Mouse (Mus musculus) gastrocnemius, adult 8-10 months (tissue): ENCODE data around the gene Art5. TPM values are rescaled to one million over a fixed set of nuclear protein-coding genes. Genes with fewer than 3 reads are reported as not detected.

Experiments
- DNase-seq, 2 experiments: peaks; one replicate each; pipeline ENCODE4 v3.0.0; 2022; ENCODE audit warnings: low spot score in 2 of 2
- total RNA-seq, 4 experiments: library from RNA; stranded (reverse); gene quantifications; 2 replicates each; pipeline ENCODE4 v1.2.4; 2022

Gene Art5
- 10 to 100 TPM; 20.6 to 32.3 (median 29.4) TPM for total RNA-seq

DNA sequence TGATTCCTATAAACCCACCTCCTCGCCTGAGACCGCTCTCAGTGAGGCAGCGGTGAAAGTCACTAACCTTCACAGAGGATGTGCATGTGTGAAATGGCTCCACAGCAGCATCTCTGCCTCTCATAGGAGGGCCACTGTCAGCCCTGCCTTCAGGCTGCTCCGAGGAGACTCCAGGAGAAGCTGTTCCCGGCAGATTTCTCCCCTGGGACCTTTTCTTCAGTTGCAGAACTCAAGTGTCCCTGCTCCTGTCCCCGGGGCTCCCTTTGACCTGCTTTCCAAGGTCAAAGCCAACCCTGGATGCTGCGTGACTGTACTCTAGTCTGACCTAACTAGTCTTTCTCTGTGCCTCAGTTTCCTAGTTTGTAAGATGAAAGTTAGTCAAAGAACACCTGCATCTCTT is at the start of gene Art5:
Gene Art5 (minus strand): TSS at position 319 of the 400 bp plus-strand sequence.
- DNase-seq: no peak

DNA sequence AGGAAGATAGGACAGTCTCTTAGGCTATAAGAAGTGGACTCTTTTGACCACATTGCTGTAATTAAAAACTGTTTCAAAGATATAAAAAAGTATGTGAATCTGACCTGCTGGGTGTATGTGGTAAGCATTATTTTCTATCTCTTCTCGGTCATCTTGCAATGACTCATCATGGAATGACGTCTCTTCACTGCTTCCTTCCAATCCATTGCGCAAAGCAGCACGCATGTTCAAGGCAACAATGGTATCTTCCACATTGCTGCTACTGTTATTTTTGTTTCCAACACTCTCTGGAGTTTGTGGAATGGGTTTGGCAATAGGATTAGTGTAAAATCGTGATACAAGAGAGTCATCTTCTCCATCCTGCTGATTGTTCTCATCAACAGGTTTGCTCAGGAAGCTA is 44.4 kb upstream of the Art5 start:
- no peak for DNase-seq

DNA sequence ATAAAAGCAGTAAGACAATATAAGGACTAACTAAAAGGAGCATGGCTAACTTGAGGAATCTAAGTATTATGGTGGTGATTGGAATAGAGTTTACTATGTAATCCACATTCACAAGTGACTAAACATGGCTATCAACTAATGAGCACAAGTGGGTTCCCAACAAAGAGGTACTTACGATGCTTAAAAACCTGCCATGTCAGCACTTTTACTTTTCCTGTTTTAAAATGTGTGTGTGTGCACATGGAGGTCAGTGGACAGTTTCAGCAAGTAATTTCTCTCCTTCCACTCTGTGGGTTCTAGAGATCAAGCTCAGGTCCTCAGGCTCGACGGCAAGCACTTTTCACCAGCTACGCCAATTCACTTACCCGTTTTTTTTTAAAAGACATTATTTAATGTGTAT is 28.6 kb upstream of the Art5 start:
- no peak for DNase-seq

DNA sequence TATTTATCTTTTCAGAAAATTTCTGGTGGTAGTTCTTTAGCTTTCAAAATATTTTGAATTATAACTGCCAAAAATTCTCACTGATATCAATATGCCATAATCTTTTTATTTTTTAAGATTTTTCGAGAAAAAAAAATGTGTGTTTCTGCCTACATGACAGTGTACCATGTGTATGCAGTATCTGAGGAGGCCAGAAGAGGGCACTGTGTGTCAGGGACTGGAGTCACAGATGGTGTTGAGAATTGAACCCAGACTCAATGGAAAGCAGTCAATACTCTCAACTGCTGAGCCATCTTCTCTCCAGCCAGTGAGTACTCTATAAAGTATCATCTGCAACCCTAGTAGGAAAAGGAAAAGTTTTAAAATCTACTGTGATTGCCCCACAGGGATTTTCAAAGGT is 28.2 kb upstream of the Art5 start:
- no peak for DNase-seq

DNA sequence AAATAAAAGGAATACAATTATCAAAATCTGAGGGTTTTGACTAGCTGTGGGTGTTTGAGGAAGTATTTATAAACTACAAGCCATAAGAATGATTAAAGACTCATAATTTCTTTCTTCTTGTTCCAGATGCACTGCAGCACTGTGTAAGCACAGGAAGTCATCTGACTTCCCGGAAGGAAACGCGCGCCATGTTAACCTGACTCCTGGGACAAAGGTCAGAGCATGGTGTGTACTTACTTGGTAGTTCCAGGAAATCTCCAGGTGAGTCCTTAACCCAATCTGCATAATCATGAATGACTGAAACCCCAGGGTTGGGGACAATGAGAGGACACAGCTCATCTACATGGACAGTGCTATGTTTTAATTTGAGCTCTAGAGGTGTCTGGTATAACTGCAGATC is 23.1 kb upstream of the Art5 start:
- no peak for DNase-seq

DNA sequence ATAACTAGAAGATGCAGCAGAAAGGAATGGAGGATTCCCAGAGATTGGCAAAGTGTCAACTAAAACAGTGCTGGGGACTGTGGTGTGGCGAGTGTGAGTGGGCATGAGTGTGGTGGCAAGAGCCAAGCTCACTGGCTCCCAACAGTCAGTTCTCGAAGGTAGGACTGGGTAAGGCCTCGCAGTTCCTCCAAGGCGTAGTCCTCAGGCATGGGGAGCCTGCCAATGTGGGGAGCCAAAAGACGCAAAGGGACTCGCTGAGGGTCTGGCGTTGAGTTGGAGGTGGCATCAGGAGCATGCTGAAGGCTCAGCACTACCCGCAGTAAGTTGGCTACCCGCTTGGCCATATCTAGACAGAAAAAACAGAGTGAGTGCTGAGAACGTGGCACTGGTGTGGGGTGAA is 11.0 kb upstream of the Art5 start:
- DNase-seq: no peak

DNA sequence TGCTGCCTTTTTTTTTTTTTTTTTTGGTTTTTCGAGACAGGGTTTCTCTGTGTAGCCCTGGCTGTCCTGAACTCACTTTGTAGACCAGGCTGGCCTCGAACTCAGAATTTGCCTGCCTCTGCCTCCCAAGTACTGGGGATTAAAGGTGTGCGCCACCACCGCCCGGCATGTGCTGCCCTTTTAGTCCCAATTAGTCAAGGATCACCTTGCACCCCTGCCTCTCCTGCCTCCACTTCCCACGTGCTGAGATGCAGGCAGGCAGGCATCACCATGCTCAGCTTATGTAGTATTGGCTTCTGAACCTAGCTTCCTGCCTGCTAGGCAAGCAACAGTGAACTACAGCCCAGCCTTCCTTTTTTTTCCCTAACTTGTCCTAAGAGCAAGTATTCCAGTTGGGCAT is 8.1 kb upstream of the Art5 start:
- no peak for DNase-seq

DNA sequence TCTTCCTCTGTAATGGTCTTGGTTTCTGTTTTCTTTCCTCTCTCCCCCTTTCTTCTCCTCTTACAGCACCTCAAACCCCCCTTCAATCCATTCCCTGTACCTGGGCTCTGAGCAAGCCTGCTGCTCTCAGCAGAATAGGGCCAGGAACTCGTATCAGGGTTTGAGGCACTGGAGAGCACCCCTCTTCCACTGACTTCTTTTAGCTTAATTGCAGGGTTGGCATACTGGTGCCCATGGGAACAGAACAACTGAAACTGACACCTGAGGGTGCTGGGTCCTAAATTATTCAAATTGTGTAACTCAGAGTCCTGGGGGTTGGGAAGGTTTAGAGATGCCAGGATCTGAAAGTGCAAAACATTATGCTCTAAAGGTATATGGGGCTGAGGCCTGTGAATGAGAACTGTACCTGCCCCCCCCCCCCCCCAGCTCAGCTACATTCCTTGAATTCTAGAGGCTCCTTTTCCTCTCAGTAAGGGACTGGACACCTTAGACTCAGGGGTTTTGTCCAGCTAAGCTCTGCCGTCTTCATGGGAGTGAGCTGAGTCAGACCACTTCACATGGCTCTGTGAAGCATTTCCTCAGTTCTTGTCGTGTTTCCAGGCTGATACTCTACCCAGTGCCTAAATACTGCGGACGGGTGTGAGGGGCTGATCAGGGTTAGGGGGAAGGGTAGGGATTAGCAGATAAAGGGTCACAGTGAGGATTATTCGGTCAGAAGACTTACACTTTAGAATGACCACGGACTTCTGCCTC is 7.5 kb upstream of the Art5 start, which contains the start of gene Chrna10:
Gene Chrna10 (minus strand): TSS at position 250 of the 753 bp plus-strand sequence.
- DNase-seq: no peak

DNA sequence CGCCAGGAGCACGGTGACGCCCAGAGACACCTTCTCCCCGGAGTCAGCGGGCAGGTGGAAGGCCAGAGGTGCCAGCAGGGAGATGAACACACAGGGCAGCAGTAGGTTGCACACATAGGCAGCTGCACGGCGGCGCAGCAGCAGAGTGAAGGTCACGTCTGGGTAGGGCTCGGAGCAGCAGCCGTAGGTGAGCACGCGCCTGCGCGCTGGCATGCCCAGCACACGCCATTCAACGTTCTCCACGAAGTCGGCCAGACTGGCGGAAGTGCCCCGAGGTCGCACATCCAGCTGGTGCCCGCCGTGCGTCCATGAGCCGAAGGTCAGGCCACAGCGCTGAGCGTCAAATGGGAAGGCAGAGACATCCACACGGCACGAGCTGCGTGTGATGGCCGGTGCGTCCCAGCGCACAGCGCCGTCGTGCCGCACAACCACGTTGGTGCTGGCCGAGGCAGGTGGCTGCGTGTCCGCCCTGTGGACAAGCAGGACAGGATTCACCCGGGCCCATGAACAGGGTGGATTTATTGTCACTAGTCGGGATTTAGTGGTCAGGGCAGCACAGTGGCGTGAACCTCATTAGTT is 4.0 kb upstream of the Art5 start:
- no peak for DNase-seq

DNA sequence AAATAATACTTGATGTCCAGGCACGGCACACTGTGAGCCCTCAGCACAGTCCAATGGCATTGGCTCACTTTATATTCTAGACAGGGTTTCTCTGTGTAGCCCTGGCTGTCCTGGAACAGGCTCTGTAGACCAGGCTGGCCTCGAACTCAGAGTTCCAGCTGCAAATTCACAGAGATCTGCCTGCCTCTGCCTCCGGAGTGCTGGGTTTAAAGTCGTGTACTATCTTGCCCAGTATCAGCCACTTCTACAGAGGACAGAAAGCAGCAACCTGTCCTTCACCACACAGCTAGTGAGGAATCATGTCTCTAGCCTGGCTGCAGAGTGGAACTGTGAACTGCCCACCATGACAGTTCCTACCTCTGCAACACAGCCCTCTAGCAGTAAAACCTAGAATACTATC is 457 bp upstream of the Art5 start:
- no peak for DNase-seq

DNA sequence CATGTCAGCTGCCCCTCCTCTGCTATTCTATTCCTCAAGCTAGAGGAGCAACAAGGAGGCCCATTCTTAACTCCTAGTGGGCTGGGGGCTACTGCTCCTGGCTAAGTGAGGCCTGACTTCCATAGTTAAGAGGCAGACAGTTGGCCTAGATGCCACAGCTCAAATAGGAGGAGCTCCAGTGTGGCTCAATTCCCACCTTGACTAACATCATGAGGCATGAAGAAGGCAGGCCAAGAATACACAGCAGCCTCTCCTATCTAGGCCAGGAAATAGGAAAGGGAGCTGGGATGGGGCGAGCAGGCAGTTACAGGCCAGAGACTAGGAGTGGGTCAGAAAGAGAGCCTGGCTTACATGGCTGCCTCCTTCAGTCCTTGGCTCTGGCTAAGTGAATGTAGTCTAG is 1.1 kb downstream of the Art5 start:
- DNase-seq: peak in 1 of 2 experiments; percentile 43

DNA sequence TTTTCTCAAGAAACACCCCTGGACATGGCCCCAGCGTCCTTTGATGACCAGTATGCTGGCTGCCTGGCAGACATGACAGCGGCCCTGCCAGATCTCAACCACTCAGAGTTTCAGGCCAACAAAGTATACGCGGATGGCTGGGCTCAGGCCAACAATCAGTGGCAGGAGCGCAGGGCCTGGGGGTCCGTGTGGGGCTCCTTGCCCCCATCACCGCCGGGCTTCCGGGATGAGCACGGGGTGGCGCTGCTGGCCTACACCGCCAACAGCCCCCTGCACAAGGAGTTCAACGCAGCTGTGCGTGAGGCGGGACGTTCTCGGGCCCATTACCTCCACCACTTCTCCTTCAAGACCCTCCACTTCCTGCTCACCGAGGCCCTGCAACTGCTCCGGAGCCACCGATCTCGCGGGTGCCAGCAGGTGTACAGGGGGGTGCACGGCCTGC is 2.6 kb downstream of the Art5 start:
- DNase-seq: no peak

DNA sequence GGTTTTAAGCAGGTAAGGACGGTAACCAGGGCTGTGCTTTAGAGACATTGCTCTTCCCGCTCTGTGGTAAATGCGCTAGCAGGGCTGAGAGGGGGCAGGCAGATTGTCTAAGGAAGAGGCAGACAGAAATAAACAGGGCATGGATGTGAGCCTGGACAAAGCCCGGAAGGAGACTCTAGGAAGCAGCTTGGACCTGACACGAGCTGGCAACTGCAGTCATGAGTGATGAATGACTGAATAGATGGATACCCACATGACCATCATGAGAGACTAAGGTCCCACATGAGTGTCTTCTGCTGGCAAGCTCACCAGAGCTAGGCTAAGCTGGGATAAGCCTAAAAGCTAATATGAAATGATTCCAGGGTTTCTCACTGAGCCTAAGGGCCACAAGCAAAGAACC is 5.2 kb downstream of the Art5 start:
- no peak for DNase-seq

DNA sequence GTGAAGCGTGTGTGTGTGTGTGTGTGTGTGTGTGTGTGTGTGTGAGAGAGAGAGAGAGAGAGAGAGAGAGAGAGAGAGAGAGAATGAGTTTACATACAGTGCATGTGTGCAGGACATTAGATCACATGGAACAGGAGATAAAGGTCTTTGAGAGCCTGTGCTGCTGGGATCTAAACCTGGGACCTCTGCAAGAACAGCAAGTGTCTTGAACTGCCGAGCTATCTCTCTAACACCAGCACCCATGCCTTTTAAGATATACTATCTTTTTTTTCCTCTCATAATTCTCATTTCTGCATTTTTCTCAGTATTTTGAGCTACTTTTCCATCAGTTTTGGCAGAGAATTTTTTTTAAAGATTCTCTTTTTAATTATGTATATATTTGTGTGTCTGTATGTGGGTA is 5.7 kb downstream of the Art5 start:
- no peak for DNase-seq

DNA sequence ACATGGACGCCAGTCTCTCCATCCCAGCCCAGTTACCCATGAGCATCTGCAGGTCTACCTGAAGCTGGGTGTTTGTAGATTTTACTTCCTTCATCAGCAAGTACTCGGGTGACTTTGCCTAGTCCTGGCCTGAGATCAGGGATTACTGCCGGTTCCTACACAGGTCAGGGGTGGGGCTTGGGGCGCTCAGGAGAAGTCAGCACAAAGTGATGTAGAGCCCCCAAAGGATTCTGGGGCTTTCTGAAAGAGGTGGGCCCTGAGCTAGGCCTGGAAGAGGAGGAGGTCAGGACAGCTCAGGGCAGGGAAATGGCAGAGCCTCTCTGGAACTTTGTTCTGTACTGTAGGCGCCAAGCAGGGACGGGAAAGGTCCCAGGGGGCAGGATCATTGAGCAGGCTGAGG is 6.6 kb downstream of the Art5 start:
- DNase-seq: no peak

DNA sequence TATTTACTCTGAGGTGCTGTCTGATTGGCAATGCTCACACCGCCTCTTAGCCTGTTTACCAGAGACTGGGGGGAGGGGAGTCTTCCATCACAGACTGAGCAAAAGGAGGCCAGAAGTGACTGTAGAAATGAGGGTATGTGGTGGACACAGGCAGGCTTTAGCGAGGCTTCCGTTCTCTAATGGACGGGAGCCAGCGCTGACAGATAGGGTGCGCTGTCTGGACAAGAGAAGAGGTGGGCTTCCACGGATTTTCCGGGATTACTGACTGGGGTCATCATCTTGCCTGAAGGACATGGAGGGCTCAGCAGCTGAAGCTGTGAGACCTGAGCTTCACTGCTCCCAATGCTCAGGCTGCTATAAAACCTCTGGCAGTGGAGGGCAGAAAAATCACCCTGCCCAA is 7.0 kb downstream of the Art5 start:
- DNase-seq: no peak

DNA sequence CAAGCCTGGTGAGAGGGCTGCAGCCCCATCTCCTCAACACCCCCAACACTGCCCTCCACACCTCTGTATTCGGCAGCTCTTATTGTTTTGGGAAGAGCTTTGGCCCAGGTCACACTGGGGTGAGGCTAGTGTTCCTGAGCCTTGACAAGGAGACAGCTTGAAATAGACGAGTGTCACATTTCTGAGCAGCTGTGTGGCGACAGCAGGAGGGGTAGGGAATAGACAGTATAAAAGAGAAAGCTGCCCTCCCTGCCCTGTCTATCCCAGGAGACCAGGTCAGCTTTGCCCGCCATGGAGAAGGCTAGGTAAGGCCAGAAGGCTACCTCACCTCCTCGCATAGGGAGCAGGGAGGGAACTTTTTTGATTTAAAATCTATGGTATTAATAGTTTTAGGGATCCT is 7.8 kb downstream of the Art5 start, which contains the start of gene Art1:
Gene Art1 (plus strand): TSS at position 257 of the 400 bp plus-strand sequence.
- peak in 1 of 2 experiments; percentile 64 for DNase-seq

DNA sequence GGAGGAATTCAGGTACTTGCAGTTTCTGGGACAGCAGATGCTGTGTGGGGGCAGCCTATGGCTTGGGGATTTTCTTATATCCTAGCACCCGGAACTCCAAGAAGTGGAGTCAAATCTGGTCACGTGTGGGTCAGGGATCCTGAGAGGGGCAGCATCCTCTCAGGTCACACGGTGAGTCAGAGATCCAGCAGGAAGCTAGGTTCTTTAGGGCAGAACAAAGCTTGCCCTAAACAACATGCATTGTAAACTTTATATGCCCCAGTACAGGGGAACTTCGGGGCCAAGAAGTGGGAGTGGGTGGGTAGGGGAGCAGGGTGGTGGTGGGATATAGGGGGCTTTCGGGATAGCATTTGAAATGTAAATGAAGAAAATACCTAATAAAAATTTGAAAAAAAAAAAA is 8.4 kb downstream of the Art5 start:
- DNase-seq: no peak

DNA sequence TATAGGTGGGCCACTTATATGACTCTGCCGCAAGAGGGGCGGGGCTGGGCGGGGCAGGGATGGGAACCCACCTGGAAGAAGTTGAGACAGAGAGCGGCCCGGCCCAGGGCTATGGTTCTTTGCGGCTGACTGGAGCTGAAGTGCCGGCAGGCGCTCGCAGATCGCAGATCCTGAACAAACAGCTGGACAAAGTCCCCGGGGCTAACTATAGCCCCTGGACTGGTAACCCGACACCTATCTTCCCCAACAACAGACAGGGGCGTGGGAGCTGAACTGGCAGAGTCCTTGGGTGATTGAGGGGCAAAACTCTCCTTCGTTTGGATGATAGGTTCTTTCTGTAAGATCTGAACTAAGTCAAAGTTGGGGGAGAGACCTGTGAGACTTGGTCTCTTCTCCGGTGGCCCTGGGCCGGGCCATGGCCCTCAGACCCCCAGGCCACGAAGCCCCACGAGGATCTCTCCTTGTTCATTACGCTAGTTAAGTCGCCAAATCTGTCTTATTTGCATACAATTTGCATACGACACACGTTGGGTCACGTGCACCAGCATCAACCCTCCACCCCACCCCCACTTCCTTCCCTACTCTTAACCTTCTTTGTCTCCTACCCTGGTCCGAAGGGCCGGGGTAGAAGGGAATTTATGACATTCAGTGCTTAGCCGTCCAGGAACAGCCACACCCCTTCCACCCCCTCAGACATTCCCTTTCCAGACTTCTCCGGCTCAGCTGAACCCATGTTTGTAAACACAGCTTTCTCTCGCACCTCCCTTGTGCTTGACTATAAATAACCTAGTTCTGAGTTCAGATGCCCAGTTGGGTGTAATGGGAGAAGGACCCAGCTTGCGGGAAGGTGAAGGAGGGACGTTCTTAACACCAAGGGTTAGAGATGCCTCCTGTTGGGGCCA is 9.3 kb downstream of the Art5 start:
- peak in 1 of 2 experiments; percentile 48 for DNase-seq

DNA sequence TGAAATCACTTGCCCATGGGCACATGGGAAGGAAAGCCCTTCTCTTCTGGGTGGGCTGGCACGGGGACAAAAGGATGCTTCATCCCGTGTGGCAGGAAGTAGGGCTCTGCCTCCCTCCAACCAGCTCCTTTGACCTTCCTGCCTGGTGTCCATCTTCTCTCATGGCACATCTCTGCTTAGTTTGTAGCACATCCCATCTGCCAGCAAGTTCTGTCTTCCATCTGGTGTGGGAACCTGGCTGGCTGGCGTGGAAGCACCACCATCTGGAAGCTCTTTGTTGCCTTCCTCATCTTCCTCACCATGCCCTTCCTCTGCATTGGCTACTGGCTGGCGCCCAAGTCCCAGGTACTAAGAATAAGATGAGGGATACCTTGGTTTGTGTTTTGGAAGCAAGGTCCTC is 22.0 kb downstream of the Art5 start:
- DNase-seq: no peak

DNA sequence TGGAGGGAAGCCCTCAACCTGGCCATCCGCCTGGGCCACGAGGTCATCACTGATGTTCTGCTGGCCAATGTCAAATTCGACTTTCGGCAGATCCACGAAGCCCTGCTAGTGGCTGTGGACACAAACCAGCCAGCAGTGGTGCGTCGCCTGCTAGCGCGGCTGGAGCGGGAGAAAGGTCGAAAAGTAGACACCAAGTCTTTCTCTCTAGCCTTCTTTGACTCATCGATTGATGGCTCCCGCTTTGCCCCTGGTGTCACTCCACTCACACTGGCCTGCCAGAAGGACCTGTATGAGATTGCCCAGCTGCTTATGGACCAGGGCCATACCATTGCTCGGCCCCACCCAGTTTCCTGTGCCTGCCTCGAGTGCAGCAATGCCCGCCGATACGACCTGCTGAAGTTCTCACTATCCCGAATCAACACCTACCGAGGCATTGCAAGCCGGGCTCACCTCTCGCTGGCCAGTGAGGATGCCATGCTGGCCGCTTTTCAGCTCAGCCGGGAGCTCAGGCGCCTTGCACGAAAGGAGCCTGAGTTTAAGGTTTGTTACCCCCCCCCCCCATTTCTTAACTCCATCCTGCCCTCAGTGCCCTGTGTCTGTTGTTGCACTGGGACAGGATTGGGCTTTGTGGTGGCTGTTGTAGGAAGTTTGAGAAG is 25.1 kb downstream of the Art5 start:
- DNase-seq: no peak

DNA sequence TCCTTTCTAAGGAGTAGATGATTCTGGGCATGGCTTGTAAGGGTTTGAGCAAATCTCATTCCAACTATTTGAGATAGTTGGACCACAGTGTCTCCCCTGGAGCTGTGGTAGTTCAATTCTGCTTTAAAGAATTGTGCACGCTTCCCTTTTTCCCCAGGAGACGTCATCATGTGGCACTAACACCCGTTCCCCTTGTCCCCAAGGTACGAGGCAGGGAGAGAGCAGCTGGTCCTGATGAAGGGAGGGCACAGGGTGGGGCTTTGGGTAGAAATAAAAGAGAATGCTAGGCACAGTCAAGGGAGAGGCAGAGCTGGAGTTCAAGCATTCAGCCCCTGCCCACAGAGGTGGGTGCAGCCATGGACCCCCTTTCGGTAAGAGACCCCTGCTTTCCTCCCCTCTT is 26.5 kb downstream of the Art5 start, which contains the start of gene Trpc2:
Gene Trpc2 (plus strand): TSS at position 301 of the 400 bp plus-strand sequence.
- DNase-seq: no peak
